Mouse (Mus musculus) G1E (cell line): Measurements from ENCODE around the gene Pitpna.

ENCODE experiments used
- CTCF ChIP-seq: IDR thresholded peaks from 2 replicates; pipeline ENCODE4 v1.5.1; 2012; ENCODE audit warnings: low read depth, low read length, inconsistent platforms, mixed read lengths
- GATA1 ChIP-seq: IDR thresholded peaks from 2 replicates; pipeline ENCODE4 v1.6.1; 2012; ENCODE audit warnings: borderline replicate concordance, low read length, inconsistent platforms, mixed read lengths
- TAL1 ChIP-seq: conservative IDR thresholded peaks from 2 replicates; pipeline ENCODE4 v1.6.1; 2012; ENCODE audit warnings: low read depth, low read length, inconsistent platforms, mixed read lengths

DNA sequence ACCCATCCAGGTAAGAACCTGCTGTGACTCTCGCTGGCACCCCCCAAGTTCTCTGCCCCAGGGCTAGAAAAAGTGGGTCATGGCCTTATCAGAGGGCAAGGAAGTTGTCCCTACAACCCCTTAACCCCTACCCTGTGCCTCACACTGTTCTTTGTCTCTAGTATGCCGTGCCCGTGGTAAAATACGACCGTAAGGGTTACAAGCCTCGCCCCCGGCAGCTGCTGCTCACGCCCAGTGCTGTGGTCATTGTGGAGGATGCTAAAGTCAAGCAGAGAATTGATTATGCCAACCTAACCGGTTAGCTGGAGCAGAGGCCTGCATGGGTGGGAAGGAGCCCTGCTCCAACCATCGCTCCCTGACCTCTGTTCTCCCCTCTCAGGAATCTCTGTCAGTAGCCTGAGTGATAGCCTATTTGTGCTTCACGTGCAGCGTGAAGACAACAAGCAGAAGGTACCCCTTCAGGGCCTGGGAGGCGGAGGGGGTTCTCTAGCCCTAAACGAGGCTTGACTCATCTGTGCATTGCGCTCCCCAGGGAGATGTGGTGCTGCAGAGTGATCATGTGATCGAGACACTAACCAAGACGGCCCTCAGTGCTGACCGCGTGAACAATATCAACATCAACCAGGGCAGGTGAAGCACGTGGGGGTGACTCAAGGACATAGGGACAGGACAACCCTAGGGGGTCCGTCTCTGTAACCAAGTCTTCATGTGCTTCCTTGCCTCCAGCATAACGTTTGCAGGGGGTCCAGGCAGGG lies 83.7 kb downstream of the Pitpna start:
- TF ChIP-seq CTCF (no peak), TAL1 (no peak), GATA1 (no peak)
